Mouse (Mus musculus): Measurements from ENCODE around the gene Slc28a1. TPM values are rescaled to one million over a fixed set of nuclear protein-coding genes. Genes with fewer than 3 reads are reported as not detected.

Slc28a1 gene
- polyA plus RNA-seq, 1 experiment from 2014 or later, result 1.2 TPM

- Histone ChIP-seq H3K9ac (replicated peaks; ENCODE audit: low read length) (no peak overlapping the region), H3K4me2 (replicated peaks; ENCODE audit: low read depth, low read length) (no peak overlapping the region), H3K4me1 (ENCODE audit: insufficient read depth, low read length) (peaks cover 18% of the 10 kb centered on the region; the same call in 1 of the 2 replicates), H3K27ac (ENCODE audit: low read length) (peak overlapping the region; percentile 68), H3K27me3 (ENCODE audit: insufficient read depth, low read length) (no peaks in the 10 kb centered on the region), H3K4me3 (ENCODE audit: low read length) (no peak overlapping the region), H3K9me3 (ENCODE audit: low read length) (no peaks in the 10 kb centered on the region), H3K36me3 (ENCODE audit: insufficient read depth, low read length) (no peaks in the 10 kb centered on the region)
- 20% methylated on average over 3 of the region's 3 CpGs for WGBS
- peak; percentile 88 for ATAC-seq (ENCODE audit: low FRiP score, low TSS enrichment)
Measured at GRCm38 (mm10) chr7:81121099-81121498, 6.5 kb downstream of the Slc28a1 start.

- no peak overlapping the region for H3K27ac ChIP-seq (ENCODE audit: low read length)
Measured at GRCm38 (mm10) chr7:81122808-81123207, 8.2 kb downstream of the Slc28a1 start.

GRCm38 (mm10) chr7:81123553-81123952 lies 9.0 kb downstream of the Slc28a1 start:
- H3K4me1 ChIP-seq (ENCODE audit: insufficient read depth, low read length), result peaks cover 18% of the 10 kb centered on the region; the same call in 1 of the 2 replicates
- no peak overlapping the region for H3K27ac ChIP-seq (ENCODE audit: low read length)
- ATAC-seq (ENCODE audit: low FRiP score, low TSS enrichment), result no peak
- 82% methylated on average over 5 of the region's 5 CpGs for WGBS
- H3K9me3 ChIP-seq (ENCODE audit: low read length), result no peaks in the 10 kb centered on the region
- H3K36me3 ChIP-seq (ENCODE audit: insufficient read depth, low read length), result no peaks in the 10 kb centered on the region
- no peak overlapping the region for H3K4me2 ChIP-seq (replicated peaks; ENCODE audit: low read depth, low read length)
- no peak overlapping the region for H3K9ac ChIP-seq (replicated peaks; ENCODE audit: low read length)
- no peaks in the 10 kb centered on the region for H3K27me3 ChIP-seq (ENCODE audit: insufficient read depth, low read length)
- H3K4me3 ChIP-seq (ENCODE audit: low read length), result no peak overlapping the region

More at GRCm38 (mm10) chr7:81122808-81123207, 8.2 kb downstream of the Slc28a1 start:
- Histone ChIP-seq H3K27me3 (ENCODE audit: insufficient read depth, low read length) (no peaks in the 10 kb centered on the region), H3K9me3 (ENCODE audit: low read length) (no peaks in the 10 kb centered on the region), H3K36me3 (ENCODE audit: insufficient read depth, low read length) (no peaks in the 10 kb centered on the region), H3K4me1 (ENCODE audit: insufficient read depth, low read length) (peaks cover 18% of the 10 kb centered on the region; the same call in 1 of the 2 replicates), H3K4me3 (ENCODE audit: low read length) (no peak overlapping the region), H3K9ac (replicated peaks; ENCODE audit: low read length) (no peak overlapping the region), H3K4me2 (replicated peaks; ENCODE audit: low read depth, low read length) (no peak overlapping the region)
- WGBS, result 74% methylated on average over 2 of the region's 2 CpGs
- ATAC-seq (ENCODE audit: low FRiP score, low TSS enrichment), result no peak

- no peaks in the 10 kb centered on the region for H3K27me3 ChIP-seq (ENCODE audit: insufficient read depth, low read length)
- ATAC-seq (ENCODE audit: low FRiP score, low TSS enrichment), result no peak
- no peak overlapping the region for H3K9ac ChIP-seq (replicated peaks; ENCODE audit: low read length)
- no peak overlapping the region for H3K4me3 ChIP-seq (ENCODE audit: low read length)
- H3K36me3 ChIP-seq (ENCODE audit: insufficient read depth, low read length), result no peaks in the 10 kb centered on the region
- H3K27ac ChIP-seq (ENCODE audit: low read length), result no peak overlapping the region
- H3K4me1 ChIP-seq (ENCODE audit: insufficient read depth, low read length), result peaks cover 18% of the 10 kb centered on the region; the same call in 1 of the 2 replicates
- H3K9me3 ChIP-seq (ENCODE audit: low read length), result no peaks in the 10 kb centered on the region
- 73% methylated on average over 8 of the region's 8 CpGs for WGBS
- no peak overlapping the region for H3K4me2 ChIP-seq (replicated peaks; ENCODE audit: low read depth, low read length)
Measured at GRCm38 (mm10) chr7:81124773-81125172, 10.2 kb downstream of the Slc28a1 start.

GRCm38 (mm10) chr7:81125215-81126175 lies 10.9 kb downstream of the Slc28a1 start:
- H3K9ac ChIP-seq (replicated peaks; ENCODE audit: low read length), result no peak overlapping the region
- no peaks in the 10 kb centered on the region for H3K27me3 ChIP-seq (ENCODE audit: insufficient read depth, low read length)
- H3K36me3 ChIP-seq (ENCODE audit: insufficient read depth, low read length), result no peaks in the 10 kb centered on the region
- H3K9me3 ChIP-seq (ENCODE audit: low read length), result no peaks in the 10 kb centered on the region
- no peak overlapping the region for H3K27ac ChIP-seq (ENCODE audit: low read length)
- H3K4me3 ChIP-seq (ENCODE audit: low read length), result no peak overlapping the region
- no peak for ATAC-seq (ENCODE audit: low FRiP score, low TSS enrichment)
- 47% methylated on average over 10 of the region's 10 CpGs for WGBS
- H3K4me1 ChIP-seq (ENCODE audit: insufficient read depth, low read length), result peaks cover 18% of the 10 kb centered on the region; the same call in 1 of the 2 replicates
- H3K4me2 ChIP-seq (replicated peaks; ENCODE audit: low read depth, low read length), result no peak overlapping the region

GRCm38 (mm10) chr7:81131864-81132263 lies 17.3 kb downstream of the Slc28a1 start:
- H3K9ac ChIP-seq (replicated peaks; ENCODE audit: low read length), result no peak overlapping the region
- H3K4me1 ChIP-seq (ENCODE audit: insufficient read depth, low read length), result peaks cover 32% of the 10 kb centered on the region
- no peak overlapping the region for H3K4me2 ChIP-seq (replicated peaks; ENCODE audit: low read depth, low read length)
- no peaks in the 10 kb centered on the region for H3K9me3 ChIP-seq (ENCODE audit: low read length)
- H3K36me3 ChIP-seq (ENCODE audit: insufficient read depth, low read length), result no peaks in the 10 kb centered on the region
- ATAC-seq (ENCODE audit: low FRiP score, low TSS enrichment), result no peak
- H3K4me3 ChIP-seq (ENCODE audit: low read length), result no peak overlapping the region
- WGBS, result 49% methylated on average over 7 of the region's 7 CpGs
- no peaks in the 10 kb centered on the region for H3K27me3 ChIP-seq (ENCODE audit: insufficient read depth, low read length)
- H3K27ac ChIP-seq (ENCODE audit: low read length), result no peak overlapping the region

GRCm38 (mm10) chr7:81132851-81133279 lies 18.3 kb downstream of the Slc28a1 start:
- no peaks in the 10 kb centered on the region for H3K36me3 ChIP-seq (ENCODE audit: insufficient read depth, low read length)
- no peak overlapping the region for H3K4me3 ChIP-seq (ENCODE audit: low read length)
- no peaks in the 10 kb centered on the region for H3K9me3 ChIP-seq (ENCODE audit: low read length)
- WGBS, result 0% methylated on average over 2 of the region's 2 CpGs
- peaks cover 32% of the 10 kb centered on the region for H3K4me1 ChIP-seq (ENCODE audit: insufficient read depth, low read length)
- 0 out of 2 replicates have a peak overlapping the region, but pooled peaks have one; percentile 8 for H3K9ac ChIP-seq (replicated peaks; ENCODE audit: low read length)
- no peaks in the 10 kb centered on the region for H3K27me3 ChIP-seq (ENCODE audit: insufficient read depth, low read length)
- H3K27ac ChIP-seq (ENCODE audit: low read length), result peak overlapping the region; percentile 21; the same call in 1 of the 2 replicates
- ATAC-seq (ENCODE audit: low FRiP score, low TSS enrichment), result peak; percentile 81
- no peak overlapping the region for H3K4me2 ChIP-seq (replicated peaks; ENCODE audit: low read depth, low read length)

GRCm38 (mm10) chr7:81133416-81133815 lies 18.8 kb downstream of the Slc28a1 start:
- no peaks in the 10 kb centered on the region for H3K9me3 ChIP-seq (ENCODE audit: low read length)
- no peaks in the 10 kb centered on the region for H3K36me3 ChIP-seq (ENCODE audit: insufficient read depth, low read length)
- H3K4me2 ChIP-seq (replicated peaks; ENCODE audit: low read depth, low read length), result no peak overlapping the region
- H3K27me3 ChIP-seq (ENCODE audit: insufficient read depth, low read length), result no peaks in the 10 kb centered on the region
- 0 out of 2 replicates have a peak overlapping the region, but pooled peaks have one; percentile 8 for H3K9ac ChIP-seq (replicated peaks; ENCODE audit: low read length)
- 50% methylated on average over 6 of the region's 6 CpGs for WGBS
- H3K4me3 ChIP-seq (ENCODE audit: low read length), result no peak overlapping the region
- H3K4me1 ChIP-seq (ENCODE audit: insufficient read depth, low read length), result peaks cover 32% of the 10 kb centered on the region
- no peak for ATAC-seq (ENCODE audit: low FRiP score, low TSS enrichment)
- peak overlapping the region; percentile 21; the same call in 1 of the 2 replicates for H3K27ac ChIP-seq (ENCODE audit: low read length)

GRCm38 (mm10) chr7:81133941-81134340 lies 19.3 kb downstream of the Slc28a1 start:
- Histone ChIP-seq H3K36me3 (ENCODE audit: insufficient read depth, low read length) (no peaks in the 10 kb centered on the region), H3K27ac (ENCODE audit: low read length) (no peak overlapping the region), H3K27me3 (ENCODE audit: insufficient read depth, low read length) (no peaks in the 10 kb centered on the region), H3K4me1 (ENCODE audit: insufficient read depth, low read length) (peaks cover 32% of the 10 kb centered on the region), H3K4me2 (replicated peaks; ENCODE audit: low read depth, low read length) (no peak overlapping the region), H3K4me3 (ENCODE audit: low read length) (no peak overlapping the region), H3K9me3 (ENCODE audit: low read length) (no peaks in the 10 kb centered on the region), H3K9ac (replicated peaks; ENCODE audit: low read length) (no peak overlapping the region)
- no peak for ATAC-seq (ENCODE audit: low FRiP score, low TSS enrichment)
- WGBS, result 73% methylated on average over 2 of the region's 2 CpGs

GRCm38 (mm10) chr7:81134614-81135067 lies 20.0 kb downstream of the Slc28a1 start:
- Histone ChIP-seq H3K4me2 (replicated peaks; ENCODE audit: low read depth, low read length) (peak overlapping the region; percentile 45), H3K9me3 (ENCODE audit: low read length) (no peaks in the 10 kb centered on the region), H3K27ac (ENCODE audit: low read length) (no peak overlapping the region), H3K4me3 (ENCODE audit: low read length) (peak overlapping the region; percentile 19), H3K36me3 (ENCODE audit: insufficient read depth, low read length) (no peaks in the 10 kb centered on the region), H3K9ac (replicated peaks; ENCODE audit: low read length) (peak overlapping the region; percentile 31), H3K27me3 (ENCODE audit: insufficient read depth, low read length) (no peaks in the 10 kb centered on the region), H3K4me1 (ENCODE audit: insufficient read depth, low read length) (peaks cover 32% of the 10 kb centered on the region)
- WGBS, result 13% methylated on average over 9 of the region's 9 CpGs
- ATAC-seq (ENCODE audit: low FRiP score, low TSS enrichment), result peak; percentile 75
